Mouse (Mus musculus) cortical plate, adult 2 months (tissue): ENCODE data around the gene Gm9821.

Experiments used
- CTCF ChIP-seq: fragments of 200-500 bp; IDR thresholded peaks from 2 replicates; pipeline ENCODE4 v1.5.1; 2011; ENCODE audit warnings: mild to moderate bottlenecking, control low read depth, low read length; ENCODE audit not compliant: insufficient read depth; ENCODE audit errors: extremely low read depth
- POLR2A ChIP-seq: fragments of 200-500 bp; IDR thresholded peaks from 2 replicates; pipeline ENCODE4 v1.6.1; 2011; ENCODE audit warnings: mild to moderate bottlenecking, low read length, control low read depth; ENCODE audit not compliant: insufficient read depth; ENCODE audit errors: extremely low read depth

GRCm38 (mm10) chr2:91924726-91925125, 20.8 kb upstream of the Gm9821 start:
- TF ChIP-seq CTCF = no peak
- no peak for TF ChIP-seq POLR2A
